Mouse (Mus musculus): Measurements from ENCODE around the gene Aldh18a1.

GRCm38 (mm10) chr19:40586908-40587307, 1.4 kb downstream of the Aldh18a1 start:
- no peak for TF ChIP-seq POLR2A (IDR thresholded peaks at IDR 0.05; ENCODE audit: insufficient read length, low read depth)
- no peak for TF ChIP-seq MAX (IDR thresholded peaks at IDR 0.05; ENCODE audit: low read depth)
- no peak for TF ChIP-seq REST (IDR thresholded peaks at IDR 0.05; ENCODE audit: insufficient read depth, insufficient read length)
- TF ChIP-seq CEBPB (IDR thresholded peaks at IDR 0.05; ENCODE audit: insufficient read depth, poor library complexity, severe bottlenecking), result no peak
- no peak for TF ChIP-seq TCF3 (IDR thresholded peaks at IDR 0.05; ENCODE audit: insufficient read length, low read depth)
- TF ChIP-seq TCF12 (IDR thresholded peaks at IDR 0.05; ENCODE audit: insufficient read depth, poor library complexity, severe bottlenecking), result no peak
- no peak for TF ChIP-seq MYOD1 (IDR thresholded peaks at IDR 0.05; ENCODE audit: control insufficient read depth in 1 of 3, insufficient read length in 2 of 3, low read depth in 2 of 3)
